Mouse (Mus musculus): Measurements from ENCODE around the gene Itga2.

Gene Itga2

GRCm38 (mm10) chr13:114817751-114818360 lies 114.0 kb downstream of the Itga2 start, which contains the start of gene Mocs2:
Mocs2 (plus strand) TSS chr13:114818236.
- DNase-seq = peak; percentile 96

GRCm38 (mm10) chr13:114809624-114810210 lies 122.2 kb downstream of the Itga2 start:
- DNase-seq = no peak

GRCm38 (mm10) chr13:114802971-114803370 lies 128.9 kb downstream of the Itga2 start:
- DNase-seq = no peak

- DNase-seq = no peak
Observed at GRCm38 (mm10) chr13:114801857-114802256, 130.0 kb downstream of the Itga2 start.

- DNase-seq = peak; percentile 39
Observed at GRCm38 (mm10) chr13:114793250-114794030, 138.5 kb downstream of the Itga2 start.

- DNase-seq = no peak
Observed at GRCm38 (mm10) chr13:114791511-114791910, 140.4 kb downstream of the Itga2 start.
